Mouse (Mus musculus) macrophage (primary cell): ENCODE measurements around the gene Aipl1. TPM values are rescaled to one million over a fixed set of nuclear protein-coding genes. Genes with fewer than 3 reads are reported as not detected.

ENCODE experiments used
- H3K27ac ChIP-seq: fragments of 350-480 bp; formaldehyde crosslinking; 2 replicates; pipeline ENCODE4 v1.9.0; 2021
- H3K36me3 ChIP-seq: fragments of 350-480 bp; formaldehyde crosslinking; 2 replicates; pipeline ENCODE4 v1.9.0; 2021; ENCODE audit errors: inconsistent target
- H3K4me3 ChIP-seq: fragments of 350-480 bp; formaldehyde crosslinking; 2 replicates; pipeline ENCODE4 v1.9.0; 2021; ENCODE audit errors: inconsistent target
- H3K79me2 ChIP-seq: fragments of 350-480 bp; formaldehyde crosslinking; 2 replicates; pipeline ENCODE4 v1.9.0; 2021; ENCODE audit errors: inconsistent target
- WGBS: methylation state at CpG from one replicate; pipeline ENCODE4 v1.1.7; 2026; ENCODE audit warnings: inconsistent platforms; ENCODE audit not compliant: missing documents; 5-methylcytosine and 5-hydroxymethylcytosine counted together
- polyA plus RNA-seq: library from polyadenylated mRNA; stranded (reverse); fragments of 250-400 nt; gene quantifications from 3 replicates; pipeline ENCODE4 v1.2.4, GENCODE M21; 2018; ENCODE audit warnings: inconsistent platforms

Aipl1 gene
- polyA plus RNA-seq, 1 experiment from 2014 or later: 0.14 TPM

DNA sequence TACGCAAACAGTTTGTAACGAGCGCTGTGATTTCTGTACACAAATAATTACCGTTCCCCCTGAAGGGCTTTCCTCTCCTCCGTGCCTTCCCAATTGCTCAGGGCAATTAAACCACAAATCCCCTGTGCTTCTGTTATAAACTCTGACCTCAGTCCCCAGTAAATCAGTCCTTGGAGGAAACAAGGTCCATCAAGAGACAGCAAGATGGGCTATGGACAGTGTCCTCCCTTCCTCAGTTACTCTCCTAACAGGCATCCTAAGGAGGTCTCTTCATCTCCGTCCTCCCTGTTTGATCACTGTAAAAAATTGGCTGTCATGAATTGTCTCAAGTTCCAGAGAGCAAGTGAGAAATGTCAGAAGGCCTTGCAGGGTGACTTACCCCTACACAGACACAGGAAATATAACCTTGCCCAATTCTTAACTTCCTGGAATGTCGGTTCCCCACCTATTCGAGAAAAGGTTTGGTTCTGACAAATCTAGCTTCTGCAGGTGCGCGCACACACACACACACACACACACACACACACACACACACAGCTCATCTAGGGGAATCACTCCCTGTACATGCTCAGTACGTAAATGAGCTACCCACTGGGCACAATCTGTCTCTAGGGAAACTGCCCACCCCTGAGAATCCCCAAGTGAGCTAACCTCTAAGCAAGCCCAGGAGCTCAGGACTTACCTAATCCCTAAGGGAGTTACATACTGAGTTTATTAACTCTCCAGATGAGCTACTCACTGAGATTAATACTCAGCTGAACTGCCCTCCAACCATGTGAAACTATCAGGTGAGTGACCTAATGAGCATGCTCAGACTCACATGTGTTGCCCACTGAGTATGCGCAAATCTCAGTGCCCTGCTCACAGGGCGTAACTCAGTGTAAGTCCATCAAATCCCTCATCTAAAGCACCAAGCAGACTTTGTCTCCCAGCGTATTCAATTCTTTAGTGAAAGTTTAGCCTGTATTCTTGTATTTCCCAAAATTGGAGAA is 49.9 kb downstream of the Aipl1 start:
- Histone ChIP-seq H3K27ac (no peak overlapping the region), H3K36me3 (no peaks in the 10 kb centered on the region)
- WGBS: 74% methylated on average over 12 of the region's 14 CpGs

DNA sequence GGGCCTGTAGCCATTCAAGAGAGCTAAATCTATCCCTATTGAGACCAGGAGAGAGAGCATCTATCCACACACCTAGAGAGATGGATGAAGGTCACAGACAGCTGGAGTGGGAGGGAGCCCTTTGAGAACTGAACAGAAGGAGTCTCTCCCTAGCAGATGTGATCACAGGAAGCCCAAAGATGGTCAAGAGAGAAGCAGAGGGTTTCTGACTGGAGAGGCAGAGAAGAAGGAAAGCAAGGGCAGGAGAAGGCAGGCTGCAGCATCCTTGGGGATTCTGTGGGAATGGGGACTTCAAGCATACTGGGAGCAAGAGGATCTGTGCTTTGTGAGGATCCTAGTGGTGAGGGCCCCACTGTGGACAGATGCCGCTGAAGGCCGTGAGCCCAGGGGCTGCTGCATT is 51.5 kb downstream of the Aipl1 start:
- Histone ChIP-seq H3K36me3 (no peaks in the 10 kb centered on the region), H3K27ac (no peak overlapping the region), H3K79me2 (no peaks in the 10 kb centered on the region), H3K4me3 (no peak overlapping the region)
- WGBS: 93% methylated on average over 2 of the region's 2 CpGs

More for the DNA sequence above, 49.9 kb downstream of the Aipl1 start:
- Histone ChIP-seq H3K4me3 (no peak overlapping the region), H3K79me2 (no peaks in the 10 kb centered on the region)

DNA sequence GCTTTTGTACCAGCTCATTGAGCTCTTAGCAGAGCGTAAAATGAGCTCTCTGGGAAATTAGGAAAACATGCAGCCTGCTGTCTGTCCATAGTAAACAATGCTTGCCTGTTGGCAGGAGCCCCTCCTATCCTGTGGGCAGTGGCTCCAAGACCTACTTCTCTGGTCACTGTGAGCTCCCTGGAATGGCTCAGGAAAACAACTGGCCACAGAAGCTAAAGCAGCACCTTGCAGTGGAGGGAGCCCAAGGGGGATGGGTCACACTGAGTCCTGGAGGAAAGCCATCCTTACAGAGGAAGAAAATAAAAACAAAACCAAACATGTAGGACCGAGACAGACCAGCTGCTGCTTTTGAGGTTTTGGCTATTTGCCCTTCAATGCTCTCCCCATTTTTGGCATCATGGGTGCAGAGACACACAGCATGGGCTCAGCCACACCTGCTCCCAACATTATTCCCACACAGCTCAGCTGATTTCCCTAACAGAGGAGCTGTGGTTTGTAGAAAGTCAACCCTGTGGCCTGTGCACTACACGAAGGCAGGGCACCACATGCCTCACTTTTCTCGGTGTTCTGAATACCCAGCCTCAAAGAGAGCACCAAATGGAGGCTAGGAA is 52.1 kb downstream of the Aipl1 start:
- H3K79me2 ChIP-seq: no peaks in the 10 kb centered on the region

DNA sequence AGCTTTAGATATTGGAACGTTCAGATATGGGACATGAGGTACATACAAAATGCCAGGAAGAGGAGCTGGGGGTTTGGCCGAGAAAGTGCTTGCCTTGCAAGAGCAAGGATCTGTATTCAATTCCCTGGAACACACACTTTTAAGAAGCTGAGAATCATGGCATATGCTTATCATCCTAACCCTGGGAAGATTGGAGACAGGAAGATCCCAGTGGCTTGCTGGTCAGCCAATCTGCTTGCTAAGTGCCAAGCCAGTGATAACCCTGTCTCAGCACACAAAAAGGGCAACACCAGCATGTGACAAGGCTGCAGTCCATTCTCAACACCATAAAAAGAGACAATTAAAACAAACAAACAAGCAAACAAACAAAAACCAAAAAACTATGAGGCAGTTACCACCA is 53.2 kb downstream of the Aipl1 start:
- WGBS: 67% methylated on average over 2 of the region's 2 CpGs
- no peaks in the 10 kb centered on the region for H3K36me3 ChIP-seq

More for the DNA sequence above, 52.1 kb downstream of the Aipl1 start:
- Histone ChIP-seq H3K36me3 (no peaks in the 10 kb centered on the region), H3K27ac (no peak overlapping the region), H3K4me3 (no peak overlapping the region)
- WGBS: 44% methylated on average over 4 of the region's 4 CpGs

More for the DNA sequence above, 53.2 kb downstream of the Aipl1 start:
- Histone ChIP-seq H3K27ac (no peak overlapping the region), H3K79me2 (no peaks in the 10 kb centered on the region), H3K4me3 (no peak overlapping the region)

Other genes with a start within 250 kb of the Aipl1 start
- 0.34 to 6.0 TPM (median 2.8 TPM) in 3 replicates for gene Pimreg, start 4.5 kb upstream of the Aipl1 start, polyA plus RNA-seq
- not detected in 3 replicates for gene Pitpnm3, start 98.3 kb upstream of the Aipl1 start, polyA plus RNA-seq
- gene Gm43951, start 169.3 kb upstream of the Aipl1 start, polyA plus RNA-seq: 0.19 to 0.22 TPM (median 0.21 TPM) in 3 replicates
- gene 4933427D14Rik, start 169.9 kb upstream of the Aipl1 start, polyA plus RNA-seq: 3.7 to 4.9 TPM (median 4.6 TPM) in 3 replicates
- 172 to 312 TPM (median 227 TPM) in 3 replicates for gene Txndc17, start 170.0 kb upstream of the Aipl1 start, polyA plus RNA-seq
- 6.1 to 8.2 TPM (median 6.3 TPM) in 3 replicates for gene Med31, start 178.1 kb upstream of the Aipl1 start, polyA plus RNA-seq
- gene Slc13a5, start 229.7 kb upstream of the Aipl1 start, polyA plus RNA-seq: not detected in 3 replicates